Mouse (Mus musculus): Measurements from ENCODE around the gene Pdrg1.

- TF ChIP-seq ZC3H11A (IDR thresholded peaks at IDR 0.05; ENCODE audit: borderline replicate concordance, low read depth, low read length) = no peak
- TF ChIP-seq MAFK (IDR thresholded peaks at IDR 0.05; ENCODE audit: insufficient read depth, low read depth, low read length) = no peak
These were observed 11.4 kb downstream of the Pdrg1 start for GRCm38 (mm10) chr2:153003681-153004338.
